Mouse (Mus musculus) gastrocnemius, adult 2 months (tissue): Measurements from ENCODE around the gene Tsg101. TPM values are rescaled to one million over a fixed set of nuclear protein-coding genes. Genes with fewer than 3 reads are reported as not detected.

Source experiments
- DNase-seq: peaks from one replicate; pipeline ENCODE4 v3.0.0; 2022
- H3K27ac ChIP-seq: fragments of 200-600 bp; 2 replicates; pipeline ENCODE4 v1.8.1; 2022; ENCODE audit warnings: mild to moderate bottlenecking
- H3K4me3 ChIP-seq: fragments of 200-600 bp; 2 replicates; pipeline ENCODE4 v1.8.1; 2022; ENCODE audit warnings: mild to moderate bottlenecking, moderate library complexity
- CTCF ChIP-seq: fragments of 200-600 bp; IDR thresholded peaks from 2 replicates; pipeline ENCODE4 v1.8.1; 2022; ENCODE audit warnings: antibody characterized with exemption, mild to moderate bottlenecking, moderate library complexity
- intact Hi-C: fragments of 180-260 bp; cut with DNase I; formaldehyde crosslinking; loops from one replicate; pipeline ENCODE4 v1.15.1; 2025
- total RNA-seq, 2 experiments: library from RNA; stranded (reverse); gene quantifications; 2 replicates each; pipeline ENCODE4 v1.2.3; 2021

Tsg101 gene
- total RNA-seq, 2 experiments from 2014 or later = 49.8 to 50.6 TPM

DNA sequence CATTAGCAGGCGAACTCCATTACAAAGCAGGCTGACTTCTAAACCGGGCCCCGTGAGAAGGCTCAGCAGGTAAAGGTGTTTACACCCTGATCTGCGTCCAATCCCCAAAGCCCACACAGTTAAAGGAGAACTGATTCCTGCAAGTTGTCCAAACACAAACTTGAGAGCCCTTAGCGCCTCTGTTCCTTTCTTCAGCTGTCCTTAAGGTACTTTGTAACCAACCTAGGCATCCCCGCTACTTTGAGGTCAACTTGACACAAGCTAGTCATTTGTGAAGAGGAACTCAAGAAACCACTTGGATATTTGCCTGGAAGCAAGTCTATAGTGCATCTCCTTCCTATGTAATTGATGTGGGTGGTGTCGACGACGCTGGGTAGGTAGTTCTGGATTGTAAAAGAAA lies 62.3 kb downstream of the Tsg101 start:
- Histone ChIP-seq H3K27ac (no peak overlapping the region), H3K4me3 (no peak overlapping the region)
- no peak for DNase-seq
- TF ChIP-seq CTCF = no peak
- intact Hi-C loops = loop anchor here (5.0 kb wide), 1 partner anchor 40 kb away; no protein-coding TSS in a partner anchor

DNA sequence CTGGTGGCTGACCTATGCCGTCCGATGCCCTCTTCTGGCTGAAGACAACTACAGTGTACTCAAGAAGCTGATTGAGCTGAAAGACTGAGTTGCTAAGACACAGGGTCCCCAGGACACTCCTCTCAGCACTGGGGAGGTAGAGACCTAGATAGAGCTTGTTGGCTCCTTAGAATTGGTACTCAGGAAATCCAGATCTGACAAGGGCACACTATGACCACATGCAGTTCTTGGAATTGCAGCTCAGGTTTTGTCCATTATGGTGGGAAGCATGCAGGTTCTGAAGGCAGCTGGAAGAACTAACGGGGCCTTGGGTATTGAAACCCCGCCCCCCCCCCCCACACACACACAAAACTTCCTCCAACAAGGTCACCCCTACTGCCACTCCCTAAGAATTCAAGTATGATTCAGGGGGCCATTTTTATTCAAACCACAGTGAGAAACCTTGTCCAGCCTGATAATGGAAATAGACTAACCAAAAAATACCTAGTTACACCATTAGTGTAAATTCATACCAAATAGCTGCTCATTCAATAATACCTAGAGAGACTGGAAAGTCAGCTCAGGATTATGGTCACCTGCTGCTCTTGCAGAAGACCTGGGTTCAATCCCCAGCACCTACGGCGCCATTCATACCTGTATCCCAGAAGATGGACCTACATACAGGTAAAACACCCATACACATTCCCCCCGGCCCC lies 63.8 kb downstream of the Tsg101 start:
- peak; percentile 15; the same call in 1 of the 2 replicates for TF ChIP-seq CTCF
- H3K27ac ChIP-seq = no peak overlapping the region
- DNase-seq = no peak
- no peak overlapping the region for H3K4me3 ChIP-seq
- intact Hi-C loops = loop anchor here (5.0 kb wide), 1 partner anchor 41 kb away; no protein-coding TSS in a partner anchor

DNA sequence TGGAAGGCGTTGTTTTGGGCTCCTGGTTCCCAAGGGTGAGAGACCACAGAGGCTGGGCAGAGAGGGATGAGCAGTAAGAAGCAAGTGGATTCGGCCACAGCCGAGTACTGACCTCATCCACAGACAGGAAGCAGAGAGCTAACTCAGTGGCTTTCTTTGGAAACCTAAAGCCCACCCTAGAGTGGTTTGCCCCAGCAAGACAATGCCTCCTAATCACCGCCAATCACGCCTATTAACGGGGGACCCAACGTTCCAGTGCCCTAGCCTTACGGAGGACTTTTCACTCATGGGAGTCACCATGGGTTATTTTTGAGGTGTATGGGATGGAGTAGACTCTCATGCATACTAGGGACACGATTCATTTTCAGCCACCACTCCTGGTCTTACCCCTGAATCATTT lies 66.4 kb downstream of the Tsg101 start:
- TF ChIP-seq CTCF = no peak
- DNase-seq = no peak
- Histone ChIP-seq H3K4me3 (no peak overlapping the region), H3K27ac (no peak overlapping the region)
- intact Hi-C loops = loop anchor here (5.0 kb wide), 2 partner anchors 36 to 64 kb away; partner anchors contain the start of gene Tsg101

DNA sequence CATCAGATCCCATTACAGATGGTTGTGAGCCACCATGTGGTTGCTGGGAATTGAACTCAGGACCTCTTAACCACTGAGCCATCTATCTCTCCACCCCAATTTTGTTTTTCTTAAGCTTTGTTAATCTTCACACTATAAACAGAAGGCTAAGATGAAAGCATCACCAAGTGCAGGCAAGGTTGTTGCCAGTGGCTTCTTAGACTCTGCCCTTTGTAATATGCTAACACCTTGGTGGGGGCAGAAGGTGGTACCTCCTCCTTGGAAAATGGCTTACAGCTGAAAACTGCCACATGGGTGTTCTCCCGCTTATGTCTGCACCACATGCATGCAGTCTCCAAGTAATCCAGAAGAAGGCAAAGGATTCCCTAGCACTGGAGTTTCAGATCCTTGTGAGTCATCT lies 67.1 kb downstream of the Tsg101 start:
- Histone ChIP-seq H3K27ac (no peak overlapping the region), H3K4me3 (no peak overlapping the region)
- intact Hi-C loops = loop anchor here (5.0 kb wide), 2 partner anchors 35 to 65 kb away; partner anchors contain the start of gene Tsg101
- TF ChIP-seq CTCF = no peak
- DNase-seq = no peak

DNA sequence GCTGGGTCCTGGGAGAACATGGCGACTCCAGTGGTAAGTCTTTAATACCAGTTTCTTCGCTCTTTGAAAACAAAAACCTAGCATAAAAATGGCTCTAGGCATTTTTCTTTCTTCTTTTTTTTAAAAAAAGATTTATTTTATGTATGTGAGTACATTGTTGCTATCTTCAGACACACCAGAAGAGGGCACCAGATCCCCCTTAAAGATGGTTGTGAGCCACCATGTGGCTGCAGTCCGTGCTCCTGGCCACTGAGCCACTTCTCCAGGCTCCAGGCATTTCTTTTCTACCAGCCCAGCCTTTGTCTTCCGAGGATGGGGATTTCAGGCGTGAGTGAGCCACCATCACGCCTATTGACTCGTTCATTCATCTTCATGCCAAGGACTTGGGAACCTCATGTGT lies 68.7 kb downstream of the Tsg101 start:
- no peak for DNase-seq
- peak; percentile 53 for TF ChIP-seq CTCF
- intact Hi-C loops = loop anchor here (5.0 kb wide), 2 partner anchors 34 to 66 kb away; partner anchors contain the start of gene Tsg101
- H3K27ac ChIP-seq = peak overlapping the region; percentile 12; the same call in 1 of the 2 replicates
- H3K4me3 ChIP-seq = peak overlapping the region; percentile 98

DNA sequence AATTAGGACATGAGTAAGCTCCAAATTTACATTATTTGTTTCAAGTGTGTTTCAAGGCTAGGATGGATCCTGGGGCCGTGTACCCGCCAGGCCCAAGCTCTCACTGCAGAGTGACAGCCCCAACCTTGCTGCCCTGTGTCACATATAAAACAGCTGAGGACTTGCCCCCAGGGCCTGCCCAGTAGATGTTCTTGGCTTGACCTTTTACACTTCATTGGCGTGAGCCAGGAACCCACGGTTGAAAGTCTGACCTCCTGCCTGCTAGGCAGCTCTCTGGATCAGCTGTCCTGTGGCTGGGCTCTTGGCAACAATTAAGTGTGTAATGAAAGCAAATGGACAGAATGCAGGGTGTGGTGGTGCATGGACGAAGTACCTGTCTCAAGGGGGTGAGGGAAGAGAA lies 70.5 kb downstream of the Tsg101 start:
- intact Hi-C loops = no loop called here
- Histone ChIP-seq H3K4me3 (peak overlapping the region; percentile 98), H3K27ac (peak overlapping the region; percentile 67)
- peak; percentile 57 for DNase-seq
- TF ChIP-seq CTCF = no peak

DNA sequence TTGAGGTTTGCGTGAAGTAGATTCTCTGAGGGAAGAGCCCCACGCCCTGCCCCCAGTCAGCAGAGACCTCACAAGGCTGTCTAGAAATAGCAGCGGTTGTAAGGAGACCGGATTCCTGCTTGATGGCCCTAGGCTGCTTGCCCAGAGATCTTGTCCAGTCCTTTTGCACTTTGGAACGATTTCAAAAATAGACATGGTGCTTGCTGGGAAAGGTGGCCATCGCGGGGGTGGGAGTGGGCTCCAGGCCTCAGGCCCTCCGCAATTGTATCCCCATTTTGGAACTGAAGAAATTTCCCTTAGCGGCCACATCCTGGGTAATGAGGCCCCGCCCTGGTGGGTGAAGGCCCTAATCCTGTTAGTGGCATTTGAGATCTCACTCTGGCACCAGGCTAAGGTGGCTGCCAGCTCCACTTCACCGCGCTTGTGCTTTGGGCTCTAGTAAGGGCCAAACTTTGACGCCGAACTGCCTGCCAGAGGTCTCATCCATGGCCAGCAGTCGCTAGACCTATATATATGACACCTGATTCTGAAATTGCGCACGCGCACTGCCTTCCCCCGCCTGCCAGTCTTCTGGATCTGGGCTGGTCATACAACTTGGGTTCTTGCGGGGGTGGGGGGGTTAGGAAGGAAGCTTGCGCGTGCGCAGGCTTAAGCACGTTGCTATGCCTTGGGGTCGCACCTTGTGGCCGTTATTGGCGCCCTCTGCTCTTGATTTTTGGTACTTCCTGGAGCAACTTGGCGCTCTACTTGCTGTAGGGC lies 73.1 kb downstream of the Tsg101 start:
- intact Hi-C loops = loop anchor here (2.0 kb wide), 1 partner anchor 50 kb away; the partner anchor contains the start of genes Gtf2h1 and Hps5
- peak overlapping the region; percentile 100 for H3K27ac ChIP-seq
- no peak for TF ChIP-seq CTCF

DNA sequence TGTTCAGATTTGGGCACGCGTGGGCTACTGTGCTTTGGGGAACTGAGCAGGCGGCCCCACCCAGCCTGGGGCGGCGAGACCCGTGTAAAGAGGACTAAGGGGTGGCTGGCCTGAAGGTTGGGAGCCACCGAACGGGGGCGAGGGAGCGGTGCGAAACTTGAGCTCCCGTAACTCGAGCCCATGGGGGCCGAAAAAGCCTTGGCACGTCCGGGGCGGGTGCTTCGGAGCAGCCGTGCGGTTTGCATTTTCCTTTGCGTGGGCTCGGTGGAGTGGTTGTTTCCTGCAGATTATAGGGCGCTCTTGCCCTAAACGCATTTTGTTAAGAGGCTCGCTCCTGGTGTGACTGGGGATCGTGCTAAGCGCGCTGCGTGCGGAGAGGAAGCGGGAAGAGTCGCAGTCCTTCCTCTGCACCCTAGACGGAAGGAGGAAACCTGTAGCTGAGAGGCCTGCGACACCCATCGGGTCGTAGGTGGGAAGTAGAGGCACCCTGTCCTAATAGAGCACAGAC lies 73.7 kb downstream of the Tsg101 start:
- Histone ChIP-seq H3K4me3 (peak overlapping the region; percentile 98), H3K27ac (peak overlapping the region; percentile 100)
- no peak for TF ChIP-seq CTCF
- intact Hi-C loops = loop anchor here (1.0 to 2.0 kb wide), 2 partner anchors 19 to 49 kb away; partner anchors contain the start of genes Gtf2h1 and Hps5
- DNase-seq = peak; percentile 83

More for the DNA sequence above, 73.1 kb downstream of the Tsg101 start:
- peak; percentile 86 for DNase-seq
- peak overlapping the region; percentile 98 for H3K4me3 ChIP-seq

DNA sequence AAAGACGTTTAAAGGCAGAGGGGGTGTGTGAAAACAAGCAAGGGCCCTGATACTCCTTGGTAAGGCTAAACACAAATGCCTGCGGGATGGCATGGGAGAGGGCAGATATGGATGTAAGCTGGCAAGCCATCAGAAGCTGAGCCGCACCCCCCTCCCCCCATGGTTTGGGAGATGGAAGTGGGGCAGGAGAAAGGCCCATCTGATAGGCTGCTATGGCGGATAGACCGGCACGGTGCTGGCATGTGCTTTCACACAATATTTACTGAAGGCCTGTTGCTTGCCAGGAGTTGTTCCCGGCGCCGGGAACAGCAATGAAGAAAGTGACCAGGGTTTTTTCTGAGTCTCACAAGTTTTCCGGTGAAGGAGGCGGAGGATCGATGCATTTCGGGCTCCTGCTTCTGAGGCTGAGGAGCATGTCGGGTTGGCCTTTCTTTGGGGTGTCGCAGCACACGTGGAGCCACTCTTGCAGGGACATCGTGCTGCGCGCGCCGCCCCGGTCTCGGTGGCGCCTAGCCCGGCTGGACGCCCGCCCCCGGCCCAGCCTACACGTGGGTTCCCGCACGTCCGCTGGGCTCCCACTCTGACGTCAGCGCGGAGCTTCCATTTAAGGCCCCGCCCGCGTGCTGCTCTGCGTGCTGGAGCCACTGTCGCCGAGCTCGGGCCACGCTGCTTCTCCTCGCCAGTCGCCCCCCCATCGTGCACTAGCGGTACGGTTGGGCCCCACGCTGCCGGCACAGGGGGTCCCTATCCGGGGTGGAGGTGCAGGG lies 74.4 kb downstream of the Tsg101 start:
- peak overlapping the region; percentile 100 for H3K27ac ChIP-seq
- H3K4me3 ChIP-seq = peak overlapping the region; percentile 98
- peak; percentile 99 for DNase-seq
- intact Hi-C loops = loop anchor here (1.0 kb wide), 1 partner anchor 18 kb away; no protein-coding TSS in a partner anchor
- no peak for TF ChIP-seq CTCF

DNA sequence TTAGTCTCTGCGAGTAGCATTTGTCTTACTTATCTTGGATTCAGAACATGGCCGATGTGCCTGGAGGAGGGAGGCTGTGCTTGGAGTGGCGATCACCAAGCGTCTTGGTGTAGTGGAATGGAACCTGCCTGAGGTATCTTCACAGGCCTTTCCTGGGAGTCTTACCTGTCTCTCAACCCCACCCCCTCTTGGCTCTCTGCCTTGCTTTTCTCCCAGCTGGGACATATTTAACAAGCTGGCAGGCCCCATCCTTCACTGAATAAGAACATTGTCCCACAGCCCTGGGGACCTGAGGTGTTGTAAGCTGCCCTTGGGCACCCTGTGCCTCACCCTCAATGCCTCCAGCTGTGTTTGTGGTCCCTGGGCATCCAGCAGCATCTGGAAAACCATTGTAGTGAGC lies 76.2 kb downstream of the Tsg101 start:
- intact Hi-C loops = no loop called here
- no peak for DNase-seq
- peak overlapping the region; percentile 100; the same call in 1 of the 2 replicates for H3K27ac ChIP-seq
- no peak for TF ChIP-seq CTCF
- no peak overlapping the region for H3K4me3 ChIP-seq

DNA sequence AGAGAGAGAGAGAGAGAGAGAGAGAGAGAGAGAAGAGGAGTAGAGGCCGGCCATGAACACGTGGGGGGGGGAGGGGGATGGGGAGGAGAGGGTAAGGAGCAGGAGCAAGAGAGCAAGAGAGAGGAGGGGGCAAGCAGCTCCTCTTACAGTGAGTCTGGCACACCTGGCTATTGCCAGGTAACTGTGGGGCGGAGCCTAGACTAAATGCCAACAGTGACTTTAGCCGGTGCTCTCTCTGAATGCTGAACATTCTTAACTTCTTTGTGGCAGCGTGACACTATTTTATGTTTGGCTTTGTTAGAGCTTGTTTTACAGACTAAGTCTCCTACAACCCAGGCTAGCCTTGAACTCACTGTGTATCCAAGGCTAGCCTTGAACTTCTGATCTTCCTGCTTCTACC lies 77.5 kb downstream of the Tsg101 start:
- no peak overlapping the region for H3K4me3 ChIP-seq
- no peak for TF ChIP-seq CTCF
- no peak overlapping the region for H3K27ac ChIP-seq
- no peak for DNase-seq
- intact Hi-C loops = no loop called here
